17 mouse cellular contexts compared by ENCODE assay signal in the genomic region with DNA sequence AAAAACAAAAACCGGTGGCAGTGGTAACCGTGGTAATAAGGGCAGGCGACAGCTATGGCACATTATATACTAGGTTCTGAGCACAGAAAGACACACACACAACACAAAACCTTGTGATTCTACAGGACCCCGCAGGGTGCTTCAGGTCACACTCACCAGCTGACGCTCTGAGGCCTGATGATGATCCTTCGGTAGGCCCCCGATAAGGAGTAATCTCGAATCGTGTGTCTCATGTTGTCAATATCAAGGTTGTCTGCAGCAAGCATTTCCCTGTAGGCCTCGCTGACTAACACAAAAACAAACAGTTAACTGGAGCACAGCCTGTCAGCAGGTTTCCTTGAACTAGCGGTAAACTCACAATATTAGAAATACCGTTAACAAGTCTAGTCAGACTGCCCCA.
"Had no signal": no experiment of that assay in that cellular context is flagged by ENCODE, and none has a peak within 500 bp of the region (broad histone marks: within the 10 kb centered on the region; RNA-seq: fewer than 3 reads in every experiment).

No protein-coding gene starts in this region.

- H3K9ac ChIP-seq: neural tube, embryonic 12.5 days; neural tube, embryonic 13.5 days; neural tube, embryonic 15.5 days; stomach, embryonic 15.5 days had no signal

- H3K27ac ChIP-seq: neural tube, embryonic 12.5 days; neural tube, embryonic 13.5 days; neural tube, embryonic 15.5 days; stomach, embryonic 15.5 days; stomach, postnatal 0 days had no signal

- H3K27me3 ChIP-seq: neural tube, embryonic 12.5 days; neural tube, embryonic 13.5 days; neural tube, embryonic 15.5 days; stomach, embryonic 15.5 days had no signal

- H3K4me2 ChIP-seq: neural tube, embryonic 12.5 days; neural tube, embryonic 13.5 days; neural tube, embryonic 15.5 days; stomach, embryonic 15.5 days had no signal

- H3K4me3 ChIP-seq: neural tube, embryonic 12.5 days; neural tube, embryonic 13.5 days; neural tube, embryonic 15.5 days; stomach, embryonic 15.5 days had no signal

- H3K9me3 ChIP-seq: neural tube, embryonic 12.5 days; neural tube, embryonic 13.5 days; neural tube, embryonic 15.5 days; stomach, embryonic 15.5 days had no signal

- H3K4me1 ChIP-seq: neural tube, embryonic 12.5 days; neural tube, embryonic 13.5 days; neural tube, embryonic 15.5 days; stomach, embryonic 15.5 days had no signal

- DNase-seq: retina, postnatal 1 day; right cerebral cortex, adult 18-20 months; right cerebral cortex, postnatal 14 days; right cerebral cortex, postnatal 25 days; right cerebral cortex, postnatal 4 days; spleen, adult 18-20 months; thymus, adult 18-20 months; thymus, adult 2 months; thymus, postnatal 14 days; thymus, postnatal 25 days; thymus, postnatal 36 days; thymus, postnatal 4 days had no signal
